Mouse (Mus musculus): Measurements from ENCODE around the gene Dip2c.

The Dip2c gene

GRCm38 (mm10) chr13:9667954-9668496, 391.7 kb downstream of the Dip2c start:
- no peak for DNase-seq (ENCODE audit: low read depth, low spot score)

- DNase-seq (ENCODE audit: low read depth, low spot score), result no peak
These were observed 392.9 kb downstream of the Dip2c start for GRCm38 (mm10) chr13:9669246-9669645.

- DNase-seq (ENCODE audit: low read depth, low spot score), result no peak
These were observed 397.8 kb downstream of the Dip2c start for GRCm38 (mm10) chr13:9674126-9674525.

DNA sequence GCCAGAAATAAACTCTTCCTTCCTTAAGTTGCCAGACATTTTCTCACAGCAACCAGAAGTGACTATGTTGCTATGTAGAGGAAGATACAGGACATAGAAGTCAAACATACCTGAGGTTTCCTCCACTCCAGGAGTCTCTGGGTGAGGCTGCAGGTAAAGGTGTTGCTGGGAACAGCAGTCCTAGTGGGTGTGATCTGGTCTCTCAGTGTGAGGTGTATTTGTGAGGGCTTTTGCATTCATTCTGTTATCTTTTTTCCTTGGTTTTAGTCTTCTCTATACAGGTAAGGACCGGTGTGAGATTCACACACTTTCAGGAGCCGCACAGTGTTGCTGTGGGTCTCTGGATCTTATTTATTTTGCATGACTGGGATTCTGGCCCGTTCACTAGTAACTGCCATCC, 405.2 kb downstream of the Dip2c start:
- DNase-seq (ENCODE audit: low read depth, low spot score), result no peak

- DNase-seq (ENCODE audit: low read depth, low spot score), result no peak
These were observed 407.0 kb downstream of the Dip2c start for GRCm38 (mm10) chr13:9683280-9683679.

GRCm38 (mm10) chr13:9684153-9684923, 408.0 kb downstream of the Dip2c start:
- DNase-seq (ENCODE audit: low read depth, low spot score), result no peak

DNA sequence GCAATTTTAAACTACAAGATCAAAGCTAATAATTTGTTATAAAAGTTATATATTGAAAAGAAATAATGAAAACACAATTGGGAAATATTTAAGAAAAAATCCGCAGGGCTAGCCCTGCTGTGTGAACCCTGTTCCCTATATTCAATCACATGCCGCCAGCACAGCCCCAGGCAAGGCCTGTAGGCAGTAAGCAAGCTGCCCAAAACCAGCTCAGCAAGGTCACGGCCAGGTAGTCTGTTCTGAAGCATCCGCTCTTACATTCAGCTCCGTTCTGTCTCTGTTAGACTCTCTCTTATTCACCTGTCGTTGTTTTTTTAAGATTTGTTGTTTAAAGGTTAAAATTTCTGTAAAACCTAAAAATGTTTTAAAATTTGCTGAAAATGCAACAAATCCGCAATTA, 409.9 kb downstream of the Dip2c start:
- DNase-seq (ENCODE audit: low read depth, low spot score), result no peak

- no peak for DNase-seq (ENCODE audit: low read depth, low spot score)
These were observed 410.4 kb downstream of the Dip2c start for GRCm38 (mm10) chr13:9686765-9687164.

DNA sequence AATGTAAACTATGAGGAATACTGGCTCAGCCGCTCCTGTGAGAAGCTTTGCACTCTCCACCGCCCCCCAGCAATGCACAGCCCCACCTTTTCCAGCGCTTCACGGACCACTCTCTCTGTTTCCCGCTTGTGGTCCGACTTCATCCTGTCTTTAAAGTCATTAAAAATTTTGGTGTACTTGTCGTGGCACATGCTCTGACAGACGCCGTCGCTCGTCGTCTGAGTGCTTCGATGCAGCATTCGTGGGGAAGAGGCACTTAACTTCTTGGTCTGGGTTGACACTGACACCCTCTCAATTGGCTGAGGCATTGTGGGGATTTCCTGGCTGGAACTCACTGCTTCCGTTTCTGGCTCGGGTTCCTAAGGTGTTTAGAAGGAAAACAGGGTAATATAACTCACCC, 413.0 kb downstream of the Dip2c start:
- DNase-seq (ENCODE audit: low read depth, low spot score), result no peak

DNA sequence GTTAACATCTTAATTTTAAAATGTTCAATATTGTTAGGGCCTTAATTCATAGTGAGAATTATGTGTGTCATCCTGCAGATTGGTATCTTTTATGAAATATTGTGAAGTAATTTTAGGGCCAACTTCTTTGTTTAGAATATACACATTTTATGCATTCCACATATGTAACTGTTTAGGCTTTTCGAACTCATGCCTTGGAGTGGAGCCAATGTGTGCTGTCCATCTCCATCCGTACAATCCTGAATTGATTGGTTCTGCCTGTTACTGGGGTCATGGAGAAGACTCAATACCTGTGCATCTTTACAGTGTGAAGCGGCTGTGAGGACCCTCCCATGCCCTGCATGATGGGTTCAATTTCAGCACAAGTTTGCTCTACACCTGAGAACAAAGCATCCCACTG, 416.5 kb downstream of the Dip2c start:
- DNase-seq (ENCODE audit: low read depth, low spot score), result no peak

DNA sequence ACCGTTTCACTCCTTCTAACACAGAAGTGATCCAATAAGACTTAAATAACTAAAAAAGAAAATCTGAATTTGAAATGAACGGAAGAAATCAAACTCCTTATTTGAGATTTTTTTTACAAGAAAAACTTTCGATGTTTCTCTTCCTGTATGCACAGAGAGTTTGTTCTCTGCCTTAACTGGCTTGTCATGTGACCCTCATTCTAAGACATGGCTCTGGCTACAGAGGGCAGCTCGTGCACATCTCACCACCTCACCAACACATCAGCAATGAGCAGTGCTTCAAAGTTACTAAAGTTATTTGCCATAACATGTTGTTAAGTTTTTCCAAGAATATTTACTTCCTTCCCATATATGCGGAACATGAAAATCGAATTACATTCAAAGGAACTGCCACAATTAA, 418.3 kb downstream of the Dip2c start:
- DNase-seq (ENCODE audit: low read depth, low spot score), result no peak

- DNase-seq (ENCODE audit: low read depth, low spot score), result no peak
These were observed 419.1 kb downstream of the Dip2c start for GRCm38 (mm10) chr13:9695403-9695802.

DNA sequence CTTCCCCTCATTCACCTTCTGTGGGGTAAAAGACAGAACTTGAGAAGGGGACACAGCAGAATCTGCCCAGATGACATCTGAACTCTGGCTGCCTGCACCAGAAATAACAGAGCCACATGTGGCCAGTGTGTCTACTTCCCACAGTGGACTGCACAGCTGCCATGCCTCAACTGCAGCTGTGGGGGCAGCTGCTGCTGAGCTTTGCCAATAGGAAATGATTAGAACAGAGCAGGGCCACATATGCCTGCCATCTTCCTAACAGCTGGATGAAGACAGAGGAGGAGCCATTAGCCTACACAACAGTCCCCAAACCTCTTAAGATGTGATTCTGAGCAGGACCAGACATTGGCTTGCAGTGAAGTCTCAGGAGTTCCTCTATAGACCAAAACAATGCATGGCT, 419.5 kb downstream of the Dip2c start:
- DNase-seq (ENCODE audit: low read depth, low spot score), result no peak

DNA sequence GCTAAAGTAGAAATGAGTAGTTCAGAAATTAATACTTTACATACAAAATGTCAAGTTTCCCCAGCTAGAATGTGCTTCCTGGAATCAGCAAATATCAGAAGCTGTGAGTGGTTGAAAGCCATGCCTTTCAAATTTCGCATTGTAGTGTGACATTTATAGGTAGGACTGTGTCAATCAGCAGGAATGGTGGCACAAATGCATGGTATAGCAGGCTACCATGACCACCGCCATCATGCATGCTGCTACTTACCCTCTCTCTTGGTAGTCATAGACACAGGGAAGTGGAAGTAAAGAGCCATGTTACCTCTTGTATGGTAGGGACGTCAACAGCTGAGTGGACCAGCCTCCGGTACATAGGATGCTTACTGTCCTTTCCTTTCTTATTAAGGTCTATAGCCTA, 421.0 kb downstream of the Dip2c start:
- no peak for DNase-seq (ENCODE audit: low read depth, low spot score)

DNA sequence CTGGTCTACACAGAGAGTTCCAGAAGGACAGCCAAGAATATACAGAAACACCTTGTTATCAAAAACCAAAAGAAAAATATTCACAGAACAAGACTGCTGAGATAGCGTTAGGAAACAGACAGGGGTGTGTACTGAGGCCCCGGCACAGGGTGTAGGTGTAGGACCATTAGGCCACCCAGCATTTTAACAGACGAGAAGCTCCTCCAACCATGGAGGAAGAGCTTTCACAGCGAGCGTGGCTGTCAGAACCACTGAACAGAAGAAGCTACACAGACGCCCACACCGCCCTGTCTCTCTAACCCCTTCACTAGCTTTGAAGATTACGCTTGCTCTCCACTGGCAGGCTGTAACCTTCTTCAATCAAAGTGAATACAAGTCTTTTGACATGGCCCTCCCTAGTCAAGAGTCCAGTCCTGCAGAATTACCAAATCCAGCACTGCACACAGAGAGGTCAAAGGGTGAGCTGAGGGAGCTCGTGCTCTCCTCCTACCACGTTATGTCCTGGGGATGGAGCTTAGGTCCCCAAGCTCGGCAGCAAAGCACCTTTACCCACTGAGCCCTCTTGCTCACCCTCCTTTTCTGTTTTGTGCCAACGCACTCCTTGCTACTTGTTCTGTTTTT, 426.4 kb downstream of the Dip2c start:
- DNase-seq (ENCODE audit: low read depth, low spot score), result no peak

- DNase-seq (ENCODE audit: low read depth, low spot score), result no peak
These were observed 430.4 kb downstream of the Dip2c start for GRCm38 (mm10) chr13:9706720-9707119.

DNA sequence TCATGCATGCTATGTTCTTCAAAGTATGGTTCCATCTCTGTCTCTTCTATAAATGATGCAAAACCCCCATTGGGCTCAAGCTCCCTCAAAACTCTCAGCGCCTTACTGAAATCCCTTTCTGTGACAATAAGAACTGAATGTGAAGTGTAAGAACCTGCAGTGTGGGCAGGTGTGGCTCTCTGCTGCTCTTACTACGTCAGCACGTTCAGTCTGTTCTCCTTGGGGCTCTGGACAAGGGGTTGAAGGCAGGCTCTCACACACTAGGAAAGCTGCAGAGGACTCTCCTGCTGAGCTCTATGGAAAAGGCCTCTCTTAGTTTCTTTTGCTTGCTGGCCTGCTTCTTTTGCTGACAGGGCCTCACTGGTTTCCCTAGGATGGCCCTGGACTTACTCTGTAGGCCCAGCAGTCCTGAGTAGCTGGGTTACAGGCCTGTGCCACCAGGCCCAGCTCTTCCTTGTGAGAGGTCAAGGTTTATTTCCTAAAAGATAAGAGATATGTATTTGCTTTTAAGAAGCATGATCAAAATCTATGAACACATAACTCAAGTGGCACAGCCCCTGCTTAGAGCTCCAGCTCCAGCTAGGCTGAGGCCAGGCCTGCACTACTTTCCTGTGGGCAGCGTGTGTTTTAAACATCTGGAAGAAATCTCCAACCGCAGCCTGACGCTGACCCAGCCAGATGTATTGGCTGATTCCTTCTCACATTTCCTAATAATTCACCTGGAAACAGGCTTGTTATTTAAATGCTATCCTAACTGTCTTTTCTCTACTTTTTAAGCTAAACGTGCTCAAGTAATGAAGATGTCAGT, 432.3 kb downstream of the Dip2c start:
- no peak for DNase-seq (ENCODE audit: low read depth, low spot score)

- DNase-seq (ENCODE audit: low read depth, low spot score), result no peak
These were observed 436.1 kb downstream of the Dip2c start for GRCm38 (mm10) chr13:9712409-9712808.

- DNase-seq (ENCODE audit: low read depth, low spot score), result no peak
These were observed 436.6 kb downstream of the Dip2c start for GRCm38 (mm10) chr13:9712971-9713370.

DNA sequence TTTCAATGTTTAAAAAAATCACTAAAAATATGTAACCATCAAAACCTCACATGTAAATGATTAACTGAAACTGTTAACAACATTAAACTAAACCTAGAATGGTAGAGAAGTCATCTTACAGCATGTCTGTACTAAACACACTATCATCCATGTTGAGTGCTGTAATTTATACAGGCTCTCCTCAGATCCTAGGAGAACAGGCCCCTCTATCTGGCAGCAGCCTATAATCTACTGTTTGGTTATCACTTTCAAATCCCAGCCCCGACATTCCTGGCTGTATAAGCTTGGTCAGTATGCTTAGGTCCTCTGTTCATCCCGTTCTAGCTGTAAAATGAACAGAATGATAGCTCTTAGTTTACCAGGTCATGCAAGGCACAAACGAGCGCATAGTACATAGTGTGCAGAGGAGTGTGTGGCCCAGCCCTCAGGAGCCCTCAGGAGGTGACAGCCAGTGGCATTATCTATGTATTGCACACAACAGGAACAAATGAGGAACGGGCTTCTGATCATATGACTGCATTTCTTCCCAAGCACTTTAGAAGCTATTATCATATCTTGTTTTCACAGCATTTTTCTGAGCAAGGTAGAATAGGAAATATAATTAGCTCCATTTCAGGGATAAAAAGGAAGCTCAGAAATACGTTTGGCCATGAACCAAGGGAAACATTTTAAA, 437.3 kb downstream of the Dip2c start:
- DNase-seq (ENCODE audit: low read depth, low spot score), result no peak

DNA sequence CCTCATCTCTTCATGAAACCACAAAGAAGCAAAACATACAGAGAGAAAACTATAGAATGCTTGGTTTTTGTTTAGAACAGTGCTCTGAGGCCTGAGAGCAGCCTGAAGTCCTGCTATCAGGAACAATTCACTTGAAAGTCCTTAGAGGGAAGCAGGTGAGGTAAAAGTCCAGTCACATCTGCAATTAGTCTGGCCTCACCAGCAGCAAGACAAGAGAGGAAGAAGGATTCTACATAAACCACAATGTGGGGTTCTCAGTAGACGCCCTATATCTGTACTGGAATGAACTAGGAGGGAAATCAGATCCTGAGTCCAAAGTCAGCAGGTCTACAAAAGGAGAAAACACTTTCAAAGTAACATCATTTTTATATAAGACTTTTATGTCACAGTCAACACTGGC, 438.9 kb downstream of the Dip2c start:
- no peak for DNase-seq (ENCODE audit: low read depth, low spot score)

All from R1 (cell line).